Mouse (Mus musculus) midbrain, embryonic 14.5 days (tissue): Measurements from ENCODE around the gene Sh2b1. TPM values are rescaled to one million over a fixed set of nuclear protein-coding genes. Genes with fewer than 3 reads are reported as not detected.
"Not testable (repeated sequence)": the region's sequence is repeated elsewhere in the genome, so short reads cannot be mapped to it uniquely, and the experiment has no call there.

Experiments used
- ATAC-seq: fragments of 200-750 bp; cut with Nextera tagmentation; 2 replicates; pipeline ENCODE4 v1.8.0; 2017; ENCODE audit warnings: moderate number of reproducible peaks, moderate library complexity; ENCODE audit not compliant: low FRiP score, low TSS enrichment
- DNase-seq: peaks from one replicate; pipeline ENCODE4 v3.0.0-alpha.2; 2015
- H3K27ac ChIP-seq: fragments of 300-500 bp; sonication (generic); replicated peaks from 2 replicates; pipeline ENCODE4 v1.5.1; 2014; ENCODE audit warnings: mild to moderate bottlenecking, low read depth, low read length, moderate library complexity
- H3K27me3 ChIP-seq: fragments of 300-500 bp; sonication (generic); 2 replicates; pipeline ENCODE4 v1.6.1; 2014; ENCODE audit warnings: low read length, control low read depth, mixed read lengths; ENCODE audit not compliant: control insufficient read depth, insufficient read depth
- H3K36me3 ChIP-seq: fragments of 300-500 bp; sonication (generic); 2 replicates; pipeline ENCODE4 v1.6.1; 2014; ENCODE audit warnings: low read length, control low read depth; ENCODE audit not compliant: control insufficient read depth, insufficient read depth
- H3K4me1 ChIP-seq: fragments of 300-500 bp; sonication (generic); 2 replicates; pipeline ENCODE4 v1.6.1; 2014; ENCODE audit warnings: mild to moderate bottlenecking, antibody characterized with exemption, low read length, control low read depth; ENCODE audit not compliant: control insufficient read depth, insufficient read depth
- H3K4me2 ChIP-seq: fragments of 300-500 bp; sonication (generic); 2 replicates; pipeline ENCODE4 v1.6.1; 2014; ENCODE audit warnings: mild to moderate bottlenecking, low read length, moderate library complexity
- H3K4me3 ChIP-seq: fragments of 300-500 bp; sonication (generic); replicated peaks from 2 replicates; pipeline ENCODE4 v1.5.1; 2014; ENCODE audit warnings: low read depth, low read length
- H3K9ac ChIP-seq: fragments of 300-500 bp; sonication (generic); replicated peaks from 2 replicates; pipeline ENCODE4 v1.6.1; 2014; ENCODE audit warnings: mild to moderate bottlenecking, low read length, moderate library complexity
- H3K9me3 ChIP-seq: fragments of 300-500 bp; sonication (generic); 2 replicates; pipeline ENCODE4 v1.6.1; 2016; ENCODE audit warnings: low read length, control low read depth, mixed read lengths; ENCODE audit not compliant: control insufficient read depth
- WGBS: fragments of 180-500 bp; shearing (Covaris S2); extraction: QIAGEN DNeasy Blood & Tissue Kit; methylation state at CpG from one replicate; pipeline ENCODE4 v1.1.7; 2014; 5-methylcytosine and 5-hydroxymethylcytosine counted together
- polyA plus RNA-seq: library from polyadenylated mRNA; unstranded; fragments of >200 nt; fragmentation: Nextera tagmentation; extraction: Ambion mirVana; gene quantifications from 2 replicates; pipeline ENCODE4 v1.2.1, GENCODE M21; 2014

Gene Sh2b1
- polyA plus RNA-seq, 1 experiment from 2014 or later: 67.5 TPM

- ATAC-seq: not testable (repeated sequence)
- peak overlapping the region; percentile 59 for H3K4me3 ChIP-seq
- 0 out of 2 replicates have a peak overlapping the region, but pooled peaks have one; percentile 70 for H3K27ac ChIP-seq
These were observed 12.6 kb upstream of the Sh2b1 start for GRCm38 (mm10) chr7:126487617-126488385.

GRCm38 (mm10) chr7:126487052-126487483 lies 11.8 kb upstream of the Sh2b1 start, which contains the start of gene Tufm:
Tufm (plus strand) TSS chr7:126487361.
- WGBS: under 1% methylated on average over 32 of the region's 32 CpGs
- peak within 1 kb of the TSS; percentile 77 for H3K4me2 ChIP-seq
- H3K4me3 ChIP-seq: peak within 1 kb of the TSS; percentile 59
- H3K27ac ChIP-seq: peak within 1 kb of the TSS; percentile 70
- DNase-seq (peak; percentile 97), ATAC-seq (peak; percentile 94)
- H3K27me3 ChIP-seq: no peaks in the 10 kb centered on the region
- H3K36me3 ChIP-seq: peaks cover 28% of the 10 kb centered on the region
- peak within 1 kb of the TSS; percentile 64 for H3K9ac ChIP-seq
- peaks cover 6% of the 10 kb centered on the region; the same call in 1 of the 2 replicates for H3K4me1 ChIP-seq
- H3K9me3 ChIP-seq: no peaks in the 10 kb centered on the region

More at GRCm38 (mm10) chr7:126487617-126488385, 12.6 kb upstream of the Sh2b1 start:
- peak overlapping the region; percentile 77 for H3K4me2 ChIP-seq
- peaks cover 35% of the 10 kb centered on the region for H3K36me3 ChIP-seq
- H3K9me3 ChIP-seq, H3K4me1 ChIP-seq, DNase-seq, H3K27me3 ChIP-seq: not testable (repeated sequence)
- WGBS: 24% methylated on average over 20 of the region's 25 CpGs
- H3K9ac ChIP-seq: peak overlapping the region; percentile 64

GRCm38 (mm10) chr7:126482392-126482871 lies 7.2 kb upstream of the Sh2b1 start:
- Histone ChIP-seq H3K9me3 (no peaks in the 10 kb centered on the region), H3K36me3 (no peaks in the 10 kb centered on the region), H3K4me2 (peak overlapping the region; percentile 54), H3K27me3 (no peaks in the 10 kb centered on the region), H3K9ac (peak overlapping the region; percentile 37; the same call in 1 of the 2 replicates), H3K4me1 (no peaks in the 10 kb centered on the region), H3K27ac (no peak overlapping the region), H3K4me3 (peak overlapping the region; percentile 19)
- ATAC-seq: peak; percentile 40; the same call in 1 of the 2 replicates
- peak; percentile 64 for DNase-seq
- WGBS: under 1% methylated on average over 23 of the region's 23 CpGs

GRCm38 (mm10) chr7:126481699-126482098 lies 6.5 kb upstream of the Sh2b1 start:
- Histone ChIP-seq H3K4me2 (no peak overlapping the region), H3K27ac (no peak overlapping the region), H3K4me3 (no peak overlapping the region), H3K4me1 (no peaks in the 10 kb centered on the region), H3K9ac (no peak overlapping the region), H3K9me3 (no peaks in the 10 kb centered on the region), H3K27me3 (no peaks in the 10 kb centered on the region), H3K36me3 (no peaks in the 10 kb centered on the region)
- WGBS: 20% methylated on average over 5 of the region's 5 CpGs
- ATAC-seq (no peak), DNase-seq (peak; percentile 51)

GRCm38 (mm10) chr7:126474486-126474955 lies 703 bp downstream of the Sh2b1 start:
- H3K9ac ChIP-seq: peak overlapping the region; percentile 97
- no peak for DNase-seq
- no peaks in the 10 kb centered on the region for H3K27me3 ChIP-seq
- H3K36me3 ChIP-seq: peaks cover 32% of the 10 kb centered on the region
- H3K27ac ChIP-seq: peak overlapping the region; percentile 96
- no peaks in the 10 kb centered on the region for H3K9me3 ChIP-seq
- WGBS: 1% methylated on average over 23 of the region's 27 CpGs
- H3K4me1 ChIP-seq: peaks cover 15% of the 10 kb centered on the region
- H3K4me2 ChIP-seq: peak overlapping the region; percentile 97
- peak overlapping the region; percentile 94 for H3K4me3 ChIP-seq
- peak; percentile 54 for ATAC-seq

GRCm38 (mm10) chr7:126473470-126474086 lies 1.6 kb downstream of the Sh2b1 start:
- Histone ChIP-seq H3K27me3 (no peaks in the 10 kb centered on the region), H3K27ac (no peak overlapping the region), H3K4me2 (peak overlapping the region; percentile 97), H3K36me3 (peaks cover 42% of the 10 kb centered on the region), H3K9me3 (no peaks in the 10 kb centered on the region), H3K4me1 (peaks cover 15% of the 10 kb centered on the region), H3K9ac (peak overlapping the region; percentile 97), H3K4me3 (peak overlapping the region; percentile 94)
- WGBS: 90% methylated on average over 9 of the region's 9 CpGs
- DNase-seq (peak; percentile 15), ATAC-seq (no peak)

GRCm38 (mm10) chr7:126472713-126473112 lies 2.5 kb downstream of the Sh2b1 start:
- no peaks in the 10 kb centered on the region for H3K27me3 ChIP-seq
- H3K4me2 ChIP-seq: no peak overlapping the region
- DNase-seq: no peak
- H3K36me3 ChIP-seq: peaks cover 50% of the 10 kb centered on the region
- peaks cover 15% of the 10 kb centered on the region for H3K4me1 ChIP-seq
- no peak overlapping the region for H3K9ac ChIP-seq
- WGBS: 94% methylated on average over 16 of the region's 16 CpGs
- no peaks in the 10 kb centered on the region for H3K9me3 ChIP-seq
- no peak overlapping the region for H3K4me3 ChIP-seq
- H3K27ac ChIP-seq: no peak overlapping the region
- ATAC-seq: no peak

GRCm38 (mm10) chr7:126472306-126472705 lies 2.9 kb downstream of the Sh2b1 start:
- Histone ChIP-seq H3K36me3 (peaks cover 54% of the 10 kb centered on the region), H3K9me3 (no peaks in the 10 kb centered on the region), H3K27me3 (no peaks in the 10 kb centered on the region), H3K4me3 (no peak overlapping the region), H3K9ac (no peak overlapping the region), H3K4me1 (peaks cover 15% of the 10 kb centered on the region), H3K27ac (no peak overlapping the region), H3K4me2 (no peak overlapping the region)
- ATAC-seq (no peak), DNase-seq (no peak)
- 92% methylated on average over 13 of the region's 13 CpGs for WGBS
